ENCODE assay signal across 18 mouse cellular contexts in genomic region chr16:11369162-11369561, GRCm38 (mm10). TPM values are rescaled to one million over a fixed set of nuclear protein-coding genes. Genes with fewer than 3 reads are reported as not detected.
DNase-seq lines count a peak whose midpoint lies in the region; ATAC-seq lines count a peak whose summit lies in the region.
"Had no signal": no experiment of that assay in that cellular context is flagged by ENCODE, and none has a peak within 500 bp of the region (broad histone marks: within the 10 kb centered on the region; RNA-seq: fewer than 3 reads in every experiment).

No protein-coding gene starts in this region.

- no peak overlapping the region; the same call in 1 of the 2 replicates for H3K9ac ChIP-seq in heart, embryonic 12.5 days
- H3K9ac ChIP-seq in forebrain, embryonic 15.5 days (replicated peaks) = no peak overlapping the region
- H3K9ac ChIP-seq: limb, embryonic 12.5 days; liver, postnatal 0 days; stomach, embryonic 15.5 days had no signal

- H3K27me3 ChIP-seq in heart, embryonic 12.5 days (replicated peaks) = no peaks in the 10 kb centered on the region
- no peaks in the 10 kb centered on the region for H3K27me3 ChIP-seq in megakaryocyte, embryonic 14.5 days (replicated peaks)
- H3K27me3 ChIP-seq in forebrain, embryonic 15.5 days = no peaks in the 10 kb centered on the region
- H3K27me3 ChIP-seq in limb, embryonic 10.5 days (ENCODE audit: low read depth, poor library complexity, severe bottlenecking) = no peaks in the 10 kb centered on the region
- H3K27me3 ChIP-seq: limb, embryonic 12.5 days; stomach, embryonic 15.5 days had no signal

- H3K9me3 ChIP-seq in heart, embryonic 12.5 days (replicated peaks) = no peaks in the 10 kb centered on the region
- H3K9me3 ChIP-seq in megakaryocyte, embryonic 14.5 days = no peaks in the 10 kb centered on the region
- H3K9me3 ChIP-seq in forebrain, embryonic 15.5 days = no peaks in the 10 kb centered on the region
- H3K9me3 ChIP-seq in limb, embryonic 10.5 days (replicated peaks) = no peaks in the 10 kb centered on the region
- H3K9me3 ChIP-seq: G1E; limb, embryonic 12.5 days; stomach, embryonic 15.5 days had no signal

- H3K4me2 ChIP-seq in heart, embryonic 12.5 days = no peak overlapping the region
- no peak overlapping the region for H3K4me2 ChIP-seq in forebrain, embryonic 15.5 days (replicated peaks)
- H3K4me2 ChIP-seq: limb, embryonic 12.5 days; stomach, embryonic 15.5 days had no signal

- intact Hi-C loops in gastrocnemius, postnatal 36 days (cut with DNase I) = no loop called here

- no peak for ATAC-seq in heart, embryonic 12.5 days (ENCODE audit: insufficient number of reproducible peaks, low FRiP score)
- ATAC-seq in megakaryocyte, adult 5-6 weeks (ENCODE audit: poor library complexity, severe bottlenecking) = no peak
- peak; percentile 60; the same call in 1 of the 2 replicates for ATAC-seq in forebrain, embryonic 15.5 days (replicated peaks)
- ATAC-seq: intestine, postnatal 0 days; liver, postnatal 0 days had no signal

- no peak for DNase-seq in heart, adult 18-20 months
- DNase-seq in limb, embryonic 10.5 days (ENCODE audit: low spot score) = no peak
- no peak for DNase-seq in gastrocnemius, postnatal 36 days
- no peak for DNase-seq in layer of hippocampus, postnatal 10 days (ENCODE audit: low spot score in 2 of 2)
- DNase-seq: liver, postnatal 0 days; lung, postnatal 36 days; thymus, postnatal 25 days had no signal

- peaks cover 24% of the 10 kb centered on the region for H3K4me1 ChIP-seq in heart, embryonic 12.5 days (replicated peaks)
- H3K4me1 ChIP-seq in megakaryocyte, embryonic 14.5 days = peaks cover 25% of the 10 kb centered on the region
- H3K4me1 ChIP-seq in forebrain, embryonic 15.5 days = peaks cover 16% of the 10 kb centered on the region
- peaks cover 10% of the 10 kb centered on the region for H3K4me1 ChIP-seq in limb, embryonic 10.5 days

- WGBS in heart, embryonic 12.5 days = 17% methylated on average over 4 of the region's 4 CpGs
- 53% methylated on average over 4 of the region's 4 CpGs for WGBS in forebrain, embryonic 15.5 days
- 59% methylated on average over 4 of the region's 4 CpGs for WGBS in limb, embryonic 10.5 days

- no peaks in the 10 kb centered on the region for H3K36me3 ChIP-seq in heart, embryonic 12.5 days
- peaks cover 54% of the 10 kb centered on the region for H3K36me3 ChIP-seq in megakaryocyte, embryonic 14.5 days (replicated peaks; ENCODE audit: low read length)
- H3K36me3 ChIP-seq in forebrain, embryonic 15.5 days = no peaks in the 10 kb centered on the region
- H3K36me3 ChIP-seq in limb, embryonic 10.5 days = no peaks in the 10 kb centered on the region

- H3K27ac ChIP-seq in heart, embryonic 12.5 days (ENCODE audit: poor library complexity, severe bottlenecking) = 0 out of 2 replicates have a peak overlapping the region, but pooled peaks have one; percentile 8
- H3K27ac ChIP-seq in forebrain, embryonic 15.5 days (replicated peaks) = no peak overlapping the region
- H3K27ac ChIP-seq in limb, embryonic 10.5 days = 0 out of 2 replicates have a peak overlapping the region, but pooled peaks have one; percentile 14
- H3K27ac ChIP-seq: limb, embryonic 12.5 days; stomach, embryonic 15.5 days had no signal

- no peak overlapping the region for H3K4me3 ChIP-seq in heart, embryonic 12.5 days
- peak overlapping the region; percentile 69 for H3K4me3 ChIP-seq in megakaryocyte, embryonic 14.5 days (replicated peaks)
- H3K4me3 ChIP-seq in forebrain, embryonic 15.5 days = no peak overlapping the region
- no peak overlapping the region for H3K4me3 ChIP-seq in limb, embryonic 10.5 days
- H3K4me3 ChIP-seq: limb, embryonic 12.5 days; stomach, embryonic 15.5 days had no signal

RNA-seq across cellular contexts. Expression of gene Snx29, which starts 46.5 kb away (rescaled TPM):
- 5.4 and 6.7 TPM in 2 replicates for polyA plus RNA-seq in heart, embryonic 12.5 days (2016; fragmentation: Nextera tagmentation; extraction: Ambion mirVana)
- 10 to 100 TPM; 10.5 to 11.4 TPM for total RNA-seq in heart, adult 18-20 months (2021)
- polyA plus RNA-seq in megakaryocyte, embryonic 14.5 days (2012; ENCODE audit: insufficient read depth, low replicate concordance) = 1.8 and 3.9 TPM in 2 replicates
- total RNA-seq in megakaryocyte, adult 5-6 weeks (2015) = 6.2 and 7.1 TPM in 2 replicates
- total RNA-seq in megakaryocyte, adult 5-6 weeks (2017) = 4.7 and 6.3 TPM in 2 replicates
- polyA plus RNA-seq in forebrain, embryonic 15.5 days (2015; fragmentation: Nextera tagmentation; extraction: Ambion mirVana) = 14.1 and 15.9 TPM in 2 replicates
- polyA plus RNA-seq in limb, embryonic 10.5 days (2016; fragmentation: Nextera tagmentation; extraction: Ambion mirVana) = 9.9 and 12.5 TPM in 2 replicates
- total RNA-seq in gastrocnemius, postnatal 36 days (2021) = 10 to 100 TPM in 1 of 2 experiments, 1 to 10 TPM in 1; 7.8 to 10.7 TPM
- 10 to 100 TPM; 33.1 to 33.4 TPM for total RNA-seq in layer of hippocampus, postnatal 10 days (2021)

RNA-seq across cellular contexts. Expression of gene Tnfrsf17, which starts 55.5 kb away (rescaled TPM):
- polyA plus RNA-seq in heart, embryonic 12.5 days (2016; fragmentation: Nextera tagmentation; extraction: Ambion mirVana) = not detected in 2 replicates
- not detected for total RNA-seq in heart, adult 18-20 months (2021)
- not detected in 2 replicates for polyA plus RNA-seq in megakaryocyte, embryonic 14.5 days (2012; ENCODE audit: insufficient read depth, low replicate concordance)
- total RNA-seq in megakaryocyte, adult 5-6 weeks (2015) = 1.7 TPM in 1 of 2 replicates, not detected in the other
- total RNA-seq in megakaryocyte, adult 5-6 weeks (2017) = 0.18 TPM in 1 of 2 replicates, not detected in the other
- polyA plus RNA-seq in forebrain, embryonic 15.5 days (2015; fragmentation: Nextera tagmentation; extraction: Ambion mirVana) = not detected in 2 replicates
- polyA plus RNA-seq in limb, embryonic 10.5 days (2016; fragmentation: Nextera tagmentation; extraction: Ambion mirVana) = not detected in 2 replicates
- total RNA-seq in gastrocnemius, postnatal 36 days (2021) = not detected
- not detected for total RNA-seq in layer of hippocampus, postnatal 10 days (2021)
- total RNA-seq: G1E; granulocyte monocyte progenitor cell, adult 5-6 weeks; heart, postnatal 10 days had no signal
- polyA plus RNA-seq: C2C12; G1E; intestine, postnatal 0 days; limb, embryonic 12.5 days; liver, postnatal 0 days; stomach, embryonic 15.5 days had no signal
